Mouse (Mus musculus) right cerebral cortex, postnatal 25 days (tissue): ENCODE data around the gene Ccdc96.

ENCODE experiments used
- DNase-seq: peaks from one replicate; pipeline ENCODE4 v3.0.0; 2022

Ccdc96 gene

DNA sequence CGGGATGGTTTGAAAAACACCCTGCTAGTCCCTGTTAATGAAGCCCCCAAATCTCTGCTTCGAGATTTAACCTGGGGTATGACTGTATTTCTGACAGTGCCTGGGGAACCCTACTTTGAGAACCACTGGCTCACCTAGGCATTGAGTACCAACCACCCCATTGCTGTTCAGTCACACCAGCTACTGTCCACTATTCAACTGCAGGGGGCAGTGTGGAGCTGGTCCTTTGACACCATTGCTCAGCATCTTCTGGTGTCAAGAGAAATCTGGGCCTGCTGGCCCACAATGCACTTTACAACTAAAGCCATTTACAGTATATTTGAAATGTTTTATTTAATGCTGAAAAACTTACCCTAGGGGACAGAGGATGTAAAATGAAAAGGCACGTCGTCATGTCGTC is 10.1 kb upstream of the Ccdc96 start:
- peak; percentile 44 for DNase-seq

- no peak for DNase-seq
Measured at GRCm38 (mm10) chr5:36477486-36477885, 6.9 kb upstream of the Ccdc96 start.

DNA sequence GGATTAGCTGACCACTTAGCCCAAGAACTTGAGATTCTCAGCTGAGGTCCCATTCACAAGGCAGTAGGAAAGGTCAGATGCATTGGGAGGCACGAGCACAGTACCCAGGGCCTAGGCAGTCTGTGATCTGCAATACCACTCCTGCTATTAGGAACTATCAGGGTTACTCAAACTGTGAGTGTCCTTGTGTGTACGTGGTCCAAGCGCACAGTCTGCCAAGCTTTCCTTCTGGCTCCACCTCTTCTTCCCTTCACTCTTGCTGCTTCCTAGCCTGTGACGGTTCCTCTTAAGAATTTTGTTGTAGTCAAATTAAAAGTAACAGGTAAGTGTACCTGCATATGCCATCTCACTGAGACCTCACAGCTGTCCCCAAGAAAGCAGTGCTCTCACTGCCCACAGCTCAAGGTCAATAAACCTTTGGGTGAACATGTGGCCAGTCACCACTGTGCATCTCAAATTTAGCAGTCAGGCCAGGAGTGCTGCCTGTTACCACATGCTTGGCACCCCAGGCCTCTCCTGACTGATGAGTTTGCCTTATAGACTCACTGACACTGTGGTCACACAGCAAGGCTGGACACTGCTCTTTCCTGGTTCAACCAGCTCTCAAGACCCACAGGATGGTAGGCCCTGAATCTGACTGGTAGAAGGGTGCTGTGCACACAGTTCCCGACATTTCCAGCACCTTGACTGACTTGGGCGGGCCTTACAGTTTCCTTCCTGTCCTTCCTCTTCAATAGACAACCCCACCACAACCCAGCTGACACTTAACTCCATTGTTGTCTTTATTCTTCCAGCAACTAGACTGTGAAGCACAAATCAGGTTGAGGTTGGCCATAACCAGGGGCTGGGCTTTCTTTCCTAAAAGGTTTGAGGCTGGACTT is 5.6 kb upstream of the Ccdc96 start:
- no peak for DNase-seq

GRCm38 (mm10) chr5:36479735-36480134 is 4.7 kb upstream of the Ccdc96 start:
- DNase-seq: no peak

- no peak for DNase-seq
Measured at GRCm38 (mm10) chr5:36480398-36480797, 4.0 kb upstream of the Ccdc96 start.

- DNase-seq: no peak
Measured at GRCm38 (mm10) chr5:36481114-36481513, 3.3 kb upstream of the Ccdc96 start.

DNA sequence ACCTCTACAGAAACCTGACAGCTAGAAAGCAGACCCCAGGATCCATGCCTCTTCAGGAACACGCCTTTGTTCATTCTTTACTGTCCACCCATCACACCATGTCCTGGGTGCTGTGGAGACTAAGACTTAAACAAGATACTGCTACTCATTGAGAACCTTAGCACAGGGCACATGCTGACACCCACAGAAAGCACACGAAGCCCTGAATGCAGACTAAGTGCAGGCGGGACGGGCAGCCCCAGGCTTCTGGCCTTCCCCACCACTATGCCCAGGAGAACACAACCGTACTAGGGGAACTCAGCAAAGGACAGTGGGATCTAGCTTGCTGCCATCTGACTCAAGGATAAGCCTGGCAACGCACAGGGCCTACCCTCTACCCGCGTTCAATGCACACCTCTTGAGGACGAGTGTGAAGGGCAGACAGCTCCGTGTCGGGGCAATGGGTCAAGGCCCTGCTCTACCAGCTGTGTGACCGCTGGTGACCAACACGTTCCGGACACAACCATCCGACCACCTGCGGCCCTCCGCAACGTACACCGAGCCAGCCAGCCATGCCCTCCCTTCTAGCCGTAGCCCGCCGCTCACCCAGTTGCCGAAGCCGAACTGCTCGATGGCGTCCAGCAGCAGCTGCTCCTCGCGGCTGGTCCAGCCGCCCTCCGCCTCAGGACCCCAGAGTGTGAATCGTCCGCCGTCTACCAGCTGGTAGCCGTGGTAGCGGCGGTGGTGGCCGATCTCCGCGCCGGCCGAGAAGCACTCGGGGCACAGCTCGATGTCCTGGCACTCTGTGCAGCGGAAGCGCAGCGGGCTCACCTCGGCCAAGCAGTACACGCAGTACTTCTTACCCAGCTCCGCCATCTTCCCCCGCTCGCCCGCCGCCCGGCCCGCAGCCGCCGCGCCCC is 936 bp upstream of the Ccdc96 start:
- peak; percentile 43 for DNase-seq

GRCm38 (mm10) chr5:36485306-36485705 is 918 bp downstream of the Ccdc96 start:
- no peak for DNase-seq

DNA sequence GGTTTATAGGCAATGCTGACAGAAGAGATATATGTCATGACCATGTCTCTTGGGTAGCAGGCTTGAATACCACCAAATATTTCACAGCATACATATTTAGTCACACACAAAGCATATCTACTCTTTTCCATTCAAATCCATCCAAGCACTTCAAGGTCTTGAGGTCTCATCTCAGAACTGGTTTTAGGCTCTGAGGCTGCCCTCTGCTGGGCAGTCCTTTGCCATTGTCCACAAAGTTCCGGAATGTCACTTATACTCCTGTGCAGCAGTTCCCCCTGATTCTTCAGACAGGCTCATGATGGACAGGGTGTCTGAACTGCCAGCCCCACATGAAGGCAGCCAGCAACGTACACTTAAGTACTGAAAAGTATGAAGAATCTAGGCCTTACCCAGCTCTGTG is 4.8 kb downstream of the Ccdc96 start:
- DNase-seq: no peak

- DNase-seq: peak; percentile 34
Measured at GRCm38 (mm10) chr5:36493919-36494318, 9.5 kb downstream of the Ccdc96 start.

DNA sequence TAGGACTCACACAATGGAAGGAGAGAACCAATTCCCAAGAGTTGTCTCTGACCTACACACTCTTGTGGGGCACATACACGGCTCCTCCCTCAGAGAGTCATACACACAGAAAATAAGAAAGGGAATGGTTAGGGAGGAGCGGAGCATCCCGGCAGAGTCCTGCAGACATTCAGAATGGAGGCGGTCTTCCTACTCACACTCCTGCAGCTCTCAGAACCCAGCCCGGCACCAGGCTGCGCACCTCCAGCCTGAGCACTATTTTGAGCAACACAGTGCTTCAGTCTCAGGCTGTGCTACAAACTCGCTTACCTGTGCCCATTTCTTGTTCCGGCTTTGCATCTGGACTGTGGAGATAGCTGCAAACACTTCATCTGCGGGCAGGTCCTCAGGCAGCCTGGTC is 10.3 kb downstream of the Ccdc96 start:
- no peak for DNase-seq

DNA sequence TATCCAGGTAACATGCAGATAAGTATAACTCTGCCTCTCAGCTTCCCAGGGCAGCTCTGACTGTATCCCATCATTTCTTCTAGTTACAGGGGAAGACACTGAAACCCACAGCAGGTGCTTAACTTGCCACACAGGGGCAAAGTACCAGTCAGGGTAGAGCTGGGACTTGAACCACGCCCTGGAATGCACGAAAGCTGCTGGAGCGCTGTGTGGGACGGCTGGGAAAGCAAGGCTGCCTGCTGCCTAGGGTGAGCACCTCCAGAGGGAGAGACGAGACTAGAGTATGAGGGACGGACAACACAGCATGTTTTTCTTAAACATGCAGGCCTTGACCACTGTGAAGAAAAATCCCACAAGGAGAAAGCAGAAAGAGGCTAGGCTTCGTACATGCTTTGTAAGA is 20.8 kb downstream of the Ccdc96 start:
- no peak for DNase-seq

- DNase-seq: no peak
Measured at GRCm38 (mm10) chr5:36505643-36506042, 21.3 kb downstream of the Ccdc96 start.

- no peak for DNase-seq
Measured at GRCm38 (mm10) chr5:36508351-36508750, 24.0 kb downstream of the Ccdc96 start.

DNA sequence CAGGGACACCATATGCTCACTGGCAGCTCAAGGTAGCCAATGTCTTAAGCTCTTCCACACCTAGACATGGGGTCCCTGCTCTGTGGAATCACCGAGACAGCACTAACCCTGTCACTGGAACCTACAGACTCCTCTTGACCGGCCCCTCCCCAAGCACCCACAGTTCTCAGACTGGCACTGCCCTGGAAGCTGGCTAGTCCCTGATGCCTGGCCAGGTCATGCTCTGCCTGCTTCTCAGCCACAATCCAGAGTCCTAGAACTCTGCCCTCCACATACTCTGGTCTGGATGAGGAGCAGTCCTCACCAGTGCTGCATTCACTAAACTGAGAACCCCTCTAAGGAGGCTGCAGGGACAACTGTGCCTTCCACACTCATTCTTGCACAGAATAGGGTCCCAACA is 26.6 kb downstream of the Ccdc96 start:
- DNase-seq: no peak

- DNase-seq: no peak
Measured at GRCm38 (mm10) chr5:36515126-36515525, 30.7 kb downstream of the Ccdc96 start.

- DNase-seq: no peak
Measured at GRCm38 (mm10) chr5:36515558-36515957, 31.2 kb downstream of the Ccdc96 start.

DNA sequence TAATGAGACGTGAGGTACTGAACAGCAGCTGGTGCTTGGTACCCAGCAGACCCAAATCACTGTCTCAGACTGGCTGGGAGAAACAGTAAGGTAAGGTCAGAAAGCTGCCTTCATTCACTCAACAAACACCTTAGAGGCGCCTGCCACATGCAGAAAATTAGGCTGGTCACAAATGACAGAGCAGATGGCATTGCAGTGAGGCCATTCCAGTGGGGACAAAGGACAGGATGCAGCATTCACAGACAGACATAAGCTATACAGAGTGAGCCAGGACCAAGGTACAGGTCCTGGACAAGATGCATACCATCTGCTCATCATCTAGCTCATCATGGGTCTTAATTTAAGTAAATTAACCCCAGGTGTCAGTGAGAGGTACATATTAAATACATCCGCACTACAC is 33.2 kb downstream of the Ccdc96 start:
- DNase-seq: no peak

DNA sequence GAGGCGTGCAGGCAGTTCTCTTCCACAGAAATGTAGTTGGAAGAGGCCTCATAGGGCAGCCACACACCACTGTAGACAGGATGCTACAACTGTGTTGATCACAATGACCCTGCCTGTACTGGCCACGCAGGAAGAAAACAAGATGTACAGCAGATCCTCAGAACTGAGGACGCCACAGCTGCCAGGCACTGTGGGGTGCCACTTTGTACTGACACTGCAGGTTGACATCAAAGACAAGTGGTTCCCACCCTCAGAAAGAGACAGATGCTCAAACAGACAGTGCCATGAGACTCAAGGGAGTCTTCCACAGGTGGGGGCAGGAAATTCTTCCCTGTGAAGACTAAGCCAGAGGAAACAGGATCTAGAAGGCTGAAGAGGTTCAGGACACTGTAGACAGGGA is 35.4 kb downstream of the Ccdc96 start:
- DNase-seq: no peak

GRCm38 (mm10) chr5:36522782-36523181 is 38.4 kb downstream of the Ccdc96 start:
- no peak for DNase-seq

- no peak for DNase-seq
Measured at GRCm38 (mm10) chr5:36523219-36523703, 38.9 kb downstream of the Ccdc96 start.

- DNase-seq: no peak
Measured at GRCm38 (mm10) chr5:36525216-36525615, 40.8 kb downstream of the Ccdc96 start.

DNA sequence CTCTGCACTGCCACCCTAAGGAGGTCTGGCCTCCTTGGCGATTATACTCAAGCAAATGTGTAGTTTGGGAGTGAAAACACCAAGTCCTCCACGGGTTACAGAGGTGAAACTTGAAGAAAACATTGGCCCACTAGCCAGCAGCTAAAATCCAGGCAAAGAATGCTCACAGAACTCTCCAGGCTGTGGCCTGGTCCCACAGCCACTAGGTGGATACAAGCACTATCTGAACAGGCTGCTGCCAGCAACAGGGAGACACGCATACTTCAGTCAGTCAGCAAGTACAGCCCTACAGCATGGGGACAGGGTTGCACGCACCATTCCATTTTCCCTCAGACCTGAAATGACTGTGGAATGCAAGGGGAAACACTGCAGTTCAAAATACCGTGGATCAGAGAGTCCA is 41.9 kb downstream of the Ccdc96 start:
- DNase-seq: no peak

GRCm38 (mm10) chr5:36526921-36527320 is 42.5 kb downstream of the Ccdc96 start:
- DNase-seq: no peak
